Mouse (Mus musculus) ES-Bruce4 (cell line): ENCODE measurements around the gene Lrp1. TPM values are rescaled to one million over a fixed set of nuclear protein-coding genes. Genes with fewer than 3 reads are reported as not detected.

Experiments
- H3K27ac ChIP-seq: 2 replicates; pipeline ENCODE4 v1.5.1; 2012; ENCODE audit warnings: low read length, inconsistent platforms; ENCODE audit not compliant: insufficient read depth
- H3K27me3 ChIP-seq: 2 replicates; pipeline ENCODE4 v1.6.1; 2012; ENCODE audit warnings: mild to moderate bottlenecking, low read length, inconsistent platforms; ENCODE audit not compliant: control insufficient read depth, poor library complexity, insufficient read depth, severe bottlenecking
- H3K36me3 ChIP-seq: 2 replicates; pipeline ENCODE4 v1.6.1; 2012; ENCODE audit warnings: inconsistent platforms, mild to moderate bottlenecking, low read length, moderate library complexity; ENCODE audit not compliant: control insufficient read depth, poor library complexity, insufficient read depth, severe bottlenecking
- H3K4me1 ChIP-seq: one replicate; pipeline ENCODE4 v1.8.1; 2011; ENCODE audit warnings: low read length; ENCODE audit not compliant: control insufficient read depth, insufficient read depth
- H3K4me3 ChIP-seq: 2 replicates; pipeline ENCODE4 v1.5.1; 2011; ENCODE audit warnings: low read depth, mild to moderate bottlenecking, low read length
- H3K9ac ChIP-seq: 2 replicates; pipeline ENCODE4 v1.6.1; 2012; ENCODE audit warnings: low read depth, mild to moderate bottlenecking, inconsistent platforms; ENCODE audit not compliant: poor library complexity, severe bottlenecking
- H3K9me3 ChIP-seq: replicated peaks from 2 replicates; pipeline ENCODE4 v1.6.1; 2012; ENCODE audit warnings: mild to moderate bottlenecking, low read length, inconsistent platforms; ENCODE audit not compliant: control insufficient read depth, poor library complexity, insufficient read depth, severe bottlenecking
- CTCF ChIP-seq: IDR thresholded peaks from one replicate; pipeline ENCODE4 v1.8.1; 2011; ENCODE audit warnings: low read depth, low read length
- EP300 ChIP-seq: IDR thresholded peaks from 2 replicates; pipeline ENCODE4 v1.6.1; 2011; ENCODE audit warnings: low read depth, low read length; ENCODE audit not compliant: insufficient read depth
- POLR2A ChIP-seq: IDR thresholded peaks from one replicate; pipeline ENCODE4 v1.8.1; 2011; ENCODE audit warnings: low read length; ENCODE audit not compliant: insufficient read depth
- polyA plus RNA-seq: library from polyadenylated mRNA; stranded (reverse); fragments of >200 nt; gene quantifications from 2 replicates; pipeline ENCODE4 v1.2.4, GENCODE M21; 2011; ENCODE audit warnings: low read depth; ENCODE audit not compliant: missing spikeins, insufficient read depth, insufficient read length

Lrp1 gene
- polyA plus RNA-seq, 1 experiment: 41.3 TPM

- no peak overlapping the region for H3K9ac ChIP-seq
- peaks cover 3% of the 10 kb centered on the region for H3K4me1 ChIP-seq
- H3K36me3 ChIP-seq: no peaks in the 10 kb centered on the region
- no peaks in the 10 kb centered on the region for H3K9me3 ChIP-seq
- H3K27me3 ChIP-seq: no peaks in the 10 kb centered on the region
- no peak overlapping the region for H3K27ac ChIP-seq
- H3K4me3 ChIP-seq: no peak overlapping the region
- TF ChIP-seq EP300: no peak
- TF ChIP-seq CTCF: no peak
- no peak for TF ChIP-seq POLR2A
Observed at GRCm38 (mm10) chr10:127640421-127640820, 19.5 kb upstream of the Lrp1 start.

DNA sequence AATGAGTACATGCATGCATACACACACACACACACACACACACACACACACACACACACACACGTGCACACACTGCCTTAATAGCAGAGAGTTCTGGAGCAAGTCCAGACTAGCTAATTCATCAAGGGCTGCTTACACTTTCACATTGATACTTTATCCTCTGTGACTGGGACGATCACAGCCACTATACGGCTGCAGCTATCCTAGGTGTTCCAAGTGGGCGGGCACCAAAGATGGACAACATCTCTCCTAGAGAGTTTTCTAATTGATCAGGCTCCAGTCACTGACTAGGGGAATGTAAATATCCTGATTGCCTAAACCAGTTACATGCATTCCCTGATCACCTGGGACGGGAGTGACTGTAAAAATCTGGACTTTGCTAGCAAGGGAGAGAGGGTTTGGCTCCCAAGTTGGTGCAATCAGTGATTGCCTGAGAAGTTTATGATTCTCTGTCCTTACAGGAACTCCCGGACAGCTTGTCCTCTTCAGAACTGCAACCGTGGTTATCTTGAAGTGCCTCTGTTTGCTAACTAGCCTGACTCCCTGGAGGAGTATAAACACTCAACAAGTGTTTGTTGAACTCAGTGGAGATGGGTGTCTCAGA, 11.8 kb upstream of the Lrp1 start:
- Histone ChIP-seq H3K27ac (no peak overlapping the region), H3K4me1 (no peaks in the 10 kb centered on the region), H3K9me3 (no peaks in the 10 kb centered on the region), H3K4me3 (no peak overlapping the region), H3K27me3 (no peaks in the 10 kb centered on the region), H3K36me3 (no peaks in the 10 kb centered on the region), H3K9ac (no peak overlapping the region)
- no peak for TF ChIP-seq CTCF
- TF ChIP-seq POLR2A: no peak
- no peak for TF ChIP-seq EP300

- Histone ChIP-seq H3K4me1 (no peaks in the 10 kb centered on the region), H3K9ac (no peak overlapping the region), H3K27ac (no peak overlapping the region), H3K9me3 (no peaks in the 10 kb centered on the region), H3K4me3 (no peak overlapping the region), H3K27me3 (no peaks in the 10 kb centered on the region), H3K36me3 (no peaks in the 10 kb centered on the region)
- TF ChIP-seq EP300: no peak
- TF ChIP-seq POLR2A: no peak
- TF ChIP-seq CTCF: no peak
Observed at GRCm38 (mm10) chr10:127631261-127632214, 10.6 kb upstream of the Lrp1 start.

DNA sequence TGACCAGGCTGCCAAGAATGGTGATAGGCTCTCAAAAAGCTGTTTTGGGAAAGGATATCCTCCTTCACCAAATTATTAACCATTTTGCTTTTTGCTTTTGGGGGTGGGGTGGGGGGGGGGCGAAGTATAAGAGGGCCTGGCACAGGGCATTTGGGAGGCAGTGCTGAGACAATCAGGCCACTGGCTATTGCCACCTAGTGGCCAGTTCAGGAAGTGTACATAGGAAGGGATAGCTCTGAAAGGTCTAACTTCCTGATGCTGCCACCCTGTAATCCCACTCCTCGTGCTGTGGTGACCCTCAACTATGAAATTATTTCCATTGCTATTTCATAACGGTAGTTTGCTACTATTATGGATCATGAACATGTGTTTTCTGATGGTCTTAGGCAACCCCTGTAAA, 5.5 kb upstream of the Lrp1 start:
- Histone ChIP-seq H3K4me1 (no peaks in the 10 kb centered on the region), H3K27me3 (no peaks in the 10 kb centered on the region), H3K9me3 (0 out of 2 replicates have a peak, but pooled peaks cover 4% of the 10 kb centered on the region), H3K27ac (no peak overlapping the region), H3K36me3 (no peaks in the 10 kb centered on the region), H3K4me3 (no peak overlapping the region), H3K9ac (no peak overlapping the region)
- no peak for TF ChIP-seq POLR2A
- TF ChIP-seq CTCF: peak; percentile 37
- no peak for TF ChIP-seq EP300

- Histone ChIP-seq H3K36me3 (no peaks in the 10 kb centered on the region), H3K9me3 (0 out of 2 replicates have a peak, but pooled peaks cover 4% of the 10 kb centered on the region), H3K4me3 (no peak overlapping the region), H3K4me1 (no peaks in the 10 kb centered on the region), H3K27me3 (no peaks in the 10 kb centered on the region), H3K9ac (no peak overlapping the region), H3K27ac (no peak overlapping the region)
- TF ChIP-seq CTCF (no peak), EP300 (no peak), POLR2A (no peak)
Observed at GRCm38 (mm10) chr10:127623439-127624216, 2.7 kb upstream of the Lrp1 start.
